In the genomic region with DNA sequence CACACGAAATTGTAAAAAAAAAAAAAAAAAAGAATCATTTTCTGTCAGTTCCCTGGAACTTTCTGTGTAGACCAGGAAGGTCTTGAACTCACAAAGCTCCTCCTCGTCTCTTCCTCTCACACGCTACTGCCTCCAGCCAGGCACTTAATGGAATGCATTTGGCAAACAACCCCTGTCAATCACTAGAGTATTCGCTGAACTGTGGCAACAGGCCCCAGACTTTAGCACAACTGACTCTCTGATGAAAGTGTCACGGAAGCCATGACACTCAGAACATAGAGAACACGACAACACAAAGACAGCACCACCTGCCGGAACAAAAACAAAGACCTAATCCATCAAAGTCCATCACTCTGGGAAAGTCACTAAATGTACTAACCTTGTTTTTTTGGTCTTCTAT, we compare ENCODE assay signal across 13 mouse cellular contexts.
"Had no signal": no experiment of that assay in that cellular context is flagged by ENCODE, and none has a peak within 500 bp of the region (broad histone marks: within the 10 kb centered on the region; RNA-seq: fewer than 3 reads in every experiment).

No protein-coding gene starts in this region.

- H3K9ac ChIP-seq: limb, embryonic 15.5 days; liver, embryonic 13.5 days; neural tube, embryonic 15.5 days had no signal

- H3K27ac ChIP-seq: limb, embryonic 15.5 days; liver, embryonic 13.5 days; midbrain, embryonic 10.5 days; neural tube, embryonic 15.5 days had no signal

- H3K4me1 ChIP-seq: limb, embryonic 15.5 days; midbrain, embryonic 10.5 days; neural tube, embryonic 15.5 days had no signal

- DNase-seq: layer of hippocampus, adult 9-11 months; layer of hippocampus, postnatal 36 days; liver, embryonic 13.5 days; lung, adult 18-20 months; lung, postnatal 4 days; midbrain, embryonic 14.5 days; thymus, adult 2 months; thymus, postnatal 25 days had no signal

- H3K4me3 ChIP-seq: limb, embryonic 15.5 days; liver, embryonic 13.5 days; midbrain, embryonic 10.5 days; myocyte; neural tube, embryonic 15.5 days had no signal

- H3K9me3 ChIP-seq: limb, embryonic 15.5 days; liver, embryonic 13.5 days; midbrain, embryonic 10.5 days; neural tube, embryonic 15.5 days had no signal

- ATAC-seq: intestine, embryonic 16.5 days had no signal

- H3K4me2 ChIP-seq: limb, embryonic 15.5 days; liver, embryonic 13.5 days; neural tube, embryonic 15.5 days had no signal

- H3K36me3 ChIP-seq: limb, embryonic 15.5 days; liver, embryonic 13.5 days; midbrain, embryonic 10.5 days; neural tube, embryonic 15.5 days had no signal

- H3K27me3 ChIP-seq: limb, embryonic 15.5 days; liver, embryonic 13.5 days; neural tube, embryonic 15.5 days had no signal
